Mouse (Mus musculus): ENCODE results near the gene Cyp2d10.

- TF ChIP-seq CTCF (IDR thresholded peaks at IDR 0.05; ENCODE audit: extremely low read depth, insufficient read length, insufficient replicate concordance, low read depth, low read length) (no peak), POLR2A (IDR thresholded peaks at IDR 0.05; ENCODE audit: low read depth, low read length) (no peak)
These were observed at the start of gene Cyp2d10 for GRCm38 (mm10) chr15:82406981-82407380.
